Mouse (Mus musculus): ENCODE results near the gene Ccdc34. TPM values are rescaled to one million over a fixed set of nuclear protein-coding genes. Genes with fewer than 3 reads are reported as not detected.

Gene Ccdc34
- total RNA-seq, 4 experiments from 2014 or later, result 13.4 to 16.5 (median 15.5) TPM

DNA sequence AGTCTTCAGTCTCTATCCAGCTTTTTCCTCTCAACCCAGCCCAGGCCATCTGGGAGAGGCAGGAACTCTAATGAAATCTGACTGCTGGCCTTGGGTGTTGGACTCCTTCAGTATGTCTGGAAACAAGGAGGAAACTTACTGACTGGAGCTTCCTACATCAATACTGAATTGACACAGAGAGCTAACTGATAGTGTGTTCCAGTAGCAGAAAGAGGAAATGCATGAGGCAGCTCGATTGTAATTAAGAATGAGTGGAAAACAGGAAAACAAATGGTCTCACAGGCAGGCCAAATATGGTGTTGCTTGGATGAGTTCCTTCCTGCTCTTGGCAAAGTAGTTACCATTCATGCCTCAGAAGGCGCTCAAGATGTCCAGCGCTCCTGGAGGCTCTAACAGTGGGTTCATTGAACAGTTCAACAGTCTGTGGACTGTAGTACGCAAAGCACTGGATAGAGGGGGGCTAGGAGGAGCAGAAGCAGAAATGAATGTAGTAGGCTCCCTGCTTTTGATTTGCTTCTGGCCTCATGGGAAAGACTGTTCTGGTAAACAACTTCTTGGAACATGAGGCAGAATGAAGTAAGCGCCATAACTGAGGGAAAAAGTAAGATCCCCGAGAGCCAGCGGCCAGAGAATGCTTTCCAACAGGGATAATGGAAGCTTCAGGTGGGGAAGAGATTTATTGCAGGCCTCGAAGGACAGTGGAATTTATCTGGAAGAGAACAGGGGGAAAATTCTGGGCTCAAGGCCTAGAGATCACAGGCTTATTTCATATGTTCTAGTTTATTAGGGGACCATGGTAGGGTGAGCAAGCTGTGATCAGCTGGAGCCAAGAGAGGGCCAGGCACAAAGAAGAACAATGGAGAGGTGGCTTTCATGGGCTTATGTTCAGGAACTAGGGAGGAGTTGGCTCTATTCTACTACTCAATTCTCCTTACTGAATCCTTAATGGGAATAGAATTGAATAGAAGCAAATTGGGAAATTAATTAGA is 193.2 kb downstream of the Ccdc34 start:
- peak; percentile 50 to 57 for DNase-seq (ENCODE audit: low spot score in 2 of 2)

DNA sequence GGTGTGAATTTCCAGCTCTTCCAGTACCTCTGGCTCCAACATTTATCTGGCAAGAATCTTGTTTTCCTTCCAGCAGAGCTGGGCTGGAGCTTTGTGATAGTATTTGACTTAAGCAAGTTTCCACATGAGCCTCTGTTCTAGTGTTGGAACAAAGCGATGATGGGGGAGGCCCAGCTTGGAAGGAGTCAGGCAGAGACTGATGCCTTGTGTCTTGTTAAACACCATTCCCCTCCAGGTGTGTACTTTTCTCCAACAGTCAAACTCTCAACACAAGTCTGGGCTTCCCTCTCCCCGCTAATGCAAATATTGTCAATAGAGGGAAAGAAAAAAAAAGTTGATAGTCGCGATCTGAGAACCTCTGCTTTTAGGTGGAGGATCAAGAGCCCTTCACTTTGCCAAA is 196.7 kb downstream of the Ccdc34 start:
- DNase-seq (ENCODE audit: low spot score in 2 of 2), result no peak

- no peak for DNase-seq (ENCODE audit: low spot score in 2 of 2)
These were observed 197.5 kb downstream of the Ccdc34 start for GRCm38 (mm10) chr2:110214991-110215684.

DNA sequence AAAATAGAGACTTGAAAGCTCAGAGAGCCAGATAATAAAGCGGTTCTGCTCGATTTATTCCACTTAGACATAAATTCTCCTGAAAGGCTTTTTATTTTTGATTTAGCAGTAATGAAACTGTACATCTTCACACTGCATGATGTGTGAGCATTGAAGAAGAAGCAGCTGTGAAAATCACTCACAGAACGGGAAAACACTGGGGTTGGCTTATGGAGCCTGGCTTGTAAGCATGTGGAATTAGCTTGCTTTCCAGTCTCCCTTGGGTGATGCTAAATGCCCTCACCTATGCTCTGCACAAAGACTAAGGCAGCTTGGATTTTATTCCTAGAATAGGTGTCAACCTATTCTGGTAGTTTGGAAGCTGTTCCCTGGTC is 198.1 kb downstream of the Ccdc34 start:
- no peak for DNase-seq (ENCODE audit: low spot score in 2 of 2)

GRCm38 (mm10) chr2:110220492-110220891 is 202.9 kb downstream of the Ccdc34 start:
- no peak for DNase-seq (ENCODE audit: low spot score in 2 of 2)

DNA sequence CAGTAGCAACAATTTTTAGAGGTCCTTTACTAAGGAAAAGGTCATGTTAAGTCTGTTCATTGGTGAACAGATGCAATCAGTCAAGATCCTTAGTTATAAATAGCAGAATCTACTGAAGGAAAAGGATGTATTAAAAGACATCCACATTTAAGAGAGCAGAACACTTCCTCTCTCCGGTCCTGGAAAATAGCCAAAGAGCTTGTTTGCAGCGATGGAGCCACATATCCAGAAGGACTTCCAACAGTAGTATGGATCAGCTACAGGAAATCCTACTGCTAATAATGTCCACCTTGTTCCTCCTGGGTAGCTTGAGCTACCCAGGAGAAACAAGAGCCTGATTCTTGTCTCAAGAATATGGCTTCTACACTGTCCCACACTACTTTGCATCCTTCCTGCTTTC is 205.2 kb downstream of the Ccdc34 start:
- DNase-seq (ENCODE audit: low spot score in 2 of 2), result no peak

Other genes with a start within 250 kb of the Ccdc34 start
- 100 to 1,000 TPM in 2 of 4 experiments, 10 to 100 TPM in 2; 96.1 to 116 (median 102) TPM for gene Lin7c, start 127.0 kb upstream of the Ccdc34 start, total RNA-seq (2022)
- gene Lgr4, start 100.2 kb upstream of the Ccdc34 start, total RNA-seq (2022), result 10 to 100 TPM; 24.2 to 33.3 (median 29.2) TPM

Measured in layer of hippocampus, adult 8-10 months (tissue).